Mouse (Mus musculus) embryonic fibroblast, embryonic 13.5 days (primary cell): ENCODE data around the gene Wfdc11.

Experiments used
- CTCF ChIP-seq: IDR thresholded peaks from 2 replicates; pipeline ENCODE4 v1.5.1; 2011; ENCODE audit warnings: mild to moderate bottlenecking, control low read depth, low read length, moderate library complexity, borderline replicate concordance; ENCODE audit not compliant: insufficient read depth
- POLR2A ChIP-seq: IDR thresholded peaks from 2 replicates; pipeline ENCODE4 v1.6.1; 2011; ENCODE audit warnings: low read depth, mild to moderate bottlenecking, control low read depth, low read length, moderate library complexity

DNA sequence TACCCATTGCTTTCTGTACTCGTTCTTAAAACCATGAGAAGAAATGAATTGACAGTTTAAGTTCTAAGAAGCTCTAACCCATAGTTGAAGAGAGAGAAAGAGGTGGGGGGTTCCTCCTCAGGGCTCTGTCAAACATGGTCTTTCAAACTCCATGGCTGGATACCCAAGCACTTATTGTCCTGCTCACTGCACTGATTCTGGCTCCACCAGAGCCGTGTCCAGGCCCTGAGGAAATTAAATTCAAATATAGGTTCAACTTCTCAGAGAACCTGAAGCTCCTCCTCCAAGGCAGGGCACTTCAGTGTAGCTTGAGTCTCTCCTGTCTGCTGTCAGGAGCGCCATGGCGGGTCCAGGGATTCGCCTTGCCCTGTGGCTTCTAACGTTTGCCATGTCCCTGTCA lies 41.1 kb upstream of the Wfdc11 start, which contains the start of gene Spint5:
- no peak for TF ChIP-seq POLR2A
- no peak for TF ChIP-seq CTCF
